Mouse (Mus musculus) forebrain, embryonic 10.5 days (tissue): ENCODE measurements at regions not wholly inside any gene's neighbourhood (a gene's known extent, or its start where the extent isn't known, plus 50 kb on each side); places are given as distances from the start of the nearest gene placed in this dataset.
A peak's percentile ranks its signal among the peaks of the same experiment; 100 is the strongest.

Experiments used
- DNase-seq: peaks from one replicate; pipeline ENCODE4 v3.0.0-alpha.2; 2017; ENCODE audit warnings: low spot score; ENCODE audit errors: extremely low spot score
- H3K27ac ChIP-seq: fragments of 300-500 bp; sonication (generic); 2 replicates; pipeline ENCODE4 v1.5.1; 2016; ENCODE audit warnings: mild to moderate bottlenecking
- H3K27me3 ChIP-seq: fragments of 300-500 bp; sonication (generic); 2 replicates; pipeline ENCODE4 v1.6.1; 2016; ENCODE audit warnings: mild to moderate bottlenecking; ENCODE audit not compliant: poor library complexity, severe bottlenecking
- H3K36me3 ChIP-seq: fragments of 300-500 bp; sonication (generic); replicated peaks from 2 replicates; pipeline ENCODE4 v1.6.1; 2016; ENCODE audit warnings: mild to moderate bottlenecking, moderate library complexity
- H3K4me1 ChIP-seq: fragments of 300-500 bp; sonication (generic); 2 replicates; pipeline ENCODE4 v1.6.1; 2016
- H3K4me3 ChIP-seq: fragments of 300-500 bp; sonication (generic); 2 replicates; pipeline ENCODE4 v1.5.1; 2016; ENCODE audit warnings: mild to moderate bottlenecking, moderate library complexity
- H3K9me3 ChIP-seq: fragments of 300-500 bp; sonication (generic); 2 replicates; pipeline ENCODE4 v1.6.1; 2016; ENCODE audit warnings: mild to moderate bottlenecking, moderate library complexity
- WGBS: fragments of 180-500 bp; shearing (Covaris S2); methylation state at CpG from one replicate; pipeline ENCODE4 v1.1.7; 2016; 5-methylcytosine and 5-hydroxymethylcytosine counted together

- Histone ChIP-seq H3K9me3 (peaks cover 5% of the 10 kb centered on the region; the same call in 1 of the 2 replicates), H3K36me3 (no peaks in the 10 kb centered on the region), H3K4me1 (peaks cover 34% of the 10 kb centered on the region), H3K4me3 (no peak overlapping the region), H3K27ac (peak overlapping the region; percentile 74), H3K27me3 (peaks cover 4% of the 10 kb centered on the region; the same call in 1 of the 2 replicates)
- DNase-seq: no peak
- 89% methylated on average over 2 of the region's 2 CpGs for WGBS
Observed at GRCm38 (mm10) chr2:166226331-166226730, 70.9 kb upstream of the Sulf2 start.

GRCm38 (mm10) chr2:166225354-166225753 is 69.9 kb upstream of the Sulf2 start:
- Histone ChIP-seq H3K9me3 (peaks cover 5% of the 10 kb centered on the region; the same call in 1 of the 2 replicates), H3K4me3 (no peak overlapping the region), H3K27ac (no peak overlapping the region), H3K27me3 (peaks cover 4% of the 10 kb centered on the region; the same call in 1 of the 2 replicates), H3K4me1 (peaks cover 40% of the 10 kb centered on the region), H3K36me3 (no peaks in the 10 kb centered on the region)
- WGBS: 94% methylated on average over 9 of the region's 9 CpGs
- DNase-seq: no peak

- Histone ChIP-seq H3K27me3 (peaks cover 46% of the 10 kb centered on the region), H3K4me3 (no peak overlapping the region), H3K9me3 (no peaks in the 10 kb centered on the region), H3K4me1 (peaks cover 49% of the 10 kb centered on the region), H3K27ac (no peak overlapping the region), H3K36me3 (no peaks in the 10 kb centered on the region)
- no peak for DNase-seq
- 75% methylated on average over 9 of the region's 9 CpGs for WGBS
Observed at GRCm38 (mm10) chr2:166218783-166219182, 63.3 kb upstream of the Sulf2 start.

- WGBS: 81% methylated on average over 11 of the region's 11 CpGs
- Histone ChIP-seq H3K27ac (0 out of 2 replicates have a peak overlapping the region, but pooled peaks have one; percentile 22), H3K4me1 (peaks cover 44% of the 10 kb centered on the region), H3K36me3 (no peaks in the 10 kb centered on the region), H3K4me3 (no peak overlapping the region), H3K27me3 (peaks cover 62% of the 10 kb centered on the region), H3K9me3 (no peaks in the 10 kb centered on the region)
- no peak for DNase-seq
Observed at GRCm38 (mm10) chr2:166216512-166216865, 61.0 kb upstream of the Sulf2 start.

- no peaks in the 10 kb centered on the region for H3K36me3 ChIP-seq
- 59% methylated on average over 18 of the region's 18 CpGs for WGBS
- peak overlapping the region; percentile 60 for H3K27ac ChIP-seq
- no peak for DNase-seq
- no peaks in the 10 kb centered on the region for H3K9me3 ChIP-seq
- peaks cover 62% of the 10 kb centered on the region for H3K27me3 ChIP-seq
- H3K4me1 ChIP-seq: peaks cover 41% of the 10 kb centered on the region
- H3K4me3 ChIP-seq: no peak overlapping the region
Observed at GRCm38 (mm10) chr2:166215610-166216511, 60.4 kb upstream of the Sulf2 start.

GRCm38 (mm10) chr2:166215191-166215590 is 59.7 kb upstream of the Sulf2 start:
- WGBS: 63% methylated on average over 7 of the region's 7 CpGs
- H3K4me1 ChIP-seq: peaks cover 36% of the 10 kb centered on the region
- H3K9me3 ChIP-seq: no peaks in the 10 kb centered on the region
- H3K4me3 ChIP-seq: no peak overlapping the region
- DNase-seq: no peak
- H3K27ac ChIP-seq: peak overlapping the region; percentile 60
- no peaks in the 10 kb centered on the region for H3K36me3 ChIP-seq
- H3K27me3 ChIP-seq: peaks cover 62% of the 10 kb centered on the region

GRCm38 (mm10) chr2:166207145-166207508 is 51.7 kb upstream of the Sulf2 start:
- DNase-seq: no peak
- Histone ChIP-seq H3K36me3 (no peaks in the 10 kb centered on the region), H3K4me3 (no peak overlapping the region), H3K9me3 (no peaks in the 10 kb centered on the region), H3K4me1 (peaks cover 19% of the 10 kb centered on the region), H3K27me3 (peaks cover 1% of the 10 kb centered on the region), H3K27ac (no peak overlapping the region)
- 89% methylated on average over 3 of the region's 3 CpGs for WGBS

GRCm38 (mm10) chr2:166206396-166207144 is 51.1 kb upstream of the Sulf2 start:
- Histone ChIP-seq H3K36me3 (no peaks in the 10 kb centered on the region), H3K27ac (no peak overlapping the region), H3K9me3 (no peaks in the 10 kb centered on the region), H3K4me3 (no peak overlapping the region), H3K4me1 (peaks cover 19% of the 10 kb centered on the region), H3K27me3 (no peaks in the 10 kb centered on the region; the same call in 1 of the 2 replicates)
- WGBS: 83% methylated on average over 5 of the region's 5 CpGs
- DNase-seq: no peak
